Mouse (Mus musculus): ENCODE results near the gene Rab37.

DNA sequence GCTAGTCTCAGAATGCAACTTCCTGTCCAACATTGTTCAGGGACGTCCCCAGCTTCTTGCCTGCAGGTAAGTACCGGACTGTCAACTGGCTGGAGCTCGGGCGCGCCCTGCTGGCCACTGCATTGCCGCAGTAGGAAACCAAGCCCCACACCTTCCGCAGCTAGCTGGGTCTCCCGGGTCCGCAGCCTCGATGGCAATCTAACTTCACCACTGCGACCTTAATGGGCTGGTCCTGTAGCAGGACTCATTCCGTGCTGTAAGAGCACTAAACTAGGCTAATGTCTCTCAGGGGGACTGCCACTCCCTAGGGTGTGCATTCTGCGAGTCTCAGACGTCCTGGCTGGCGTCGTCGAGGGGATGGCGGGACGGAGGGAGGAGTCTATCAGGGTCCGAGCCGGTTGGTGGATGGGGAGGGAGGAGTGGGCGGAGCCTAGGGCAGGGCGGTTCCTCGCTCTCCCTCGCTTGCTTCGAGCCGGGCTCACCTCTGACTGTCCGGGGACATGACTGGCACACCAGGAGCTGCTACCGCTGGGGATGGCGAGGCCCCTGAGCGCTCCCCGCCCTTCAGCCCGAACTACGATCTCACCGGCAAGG is 62.6 kb downstream of the Rab37 start:
- TF ChIP-seq MYOD1 (IDR thresholded peaks at IDR 0.05; ENCODE audit: control insufficient read depth, insufficient read length, low read depth) (no peak), CTCF (IDR thresholded peaks at IDR 0.05; ENCODE audit: control insufficient read depth, insufficient read depth, insufficient read length) (peak; percentile 80), USF1 (IDR thresholded peaks at IDR 0.05; ENCODE audit: low read depth) (no peak), CEBPB (IDR thresholded peaks at IDR 0.05; ENCODE audit: low read depth) (no peak)
